Mouse (Mus musculus) CH12.LX (cell line): Measurements from ENCODE around the gene Cap1. TPM values are rescaled to one million over a fixed set of nuclear protein-coding genes. Genes with fewer than 3 reads are reported as not detected.

Experiments
- DNase-seq: peaks from one replicate; pipeline ENCODE4 v3.0.0-alpha.2; 2013; ENCODE audit errors: extremely low read depth
- H3K27ac ChIP-seq: 2 replicates; pipeline ENCODE4 v1.5.1; 2012; ENCODE audit warnings: low read depth, mild to moderate bottlenecking, control low read depth, moderate library complexity; ENCODE audit not compliant: insufficient read depth
- H3K27me3 ChIP-seq: replicated peaks from 2 replicates; pipeline ENCODE3; 2012; ENCODE audit warnings: inconsistent platforms
- H3K36me3 ChIP-seq, 2 experiments: replicated peaks in 1 of 2; 2 replicates each; pipeline versions ENCODE3 to v1.6.1; 2012; ENCODE audit warnings: inconsistent platforms in 1 of 2, low read length in 1 of 2, mild to moderate bottlenecking in 1 of 2, mixed read lengths in 1 of 2, moderate library complexity in 1 of 2; ENCODE audit not compliant: control insufficient read depth in 1 of 2, insufficient read depth in 1 of 2
- H3K4me1 ChIP-seq, 2 experiments: 2 replicates each; pipeline ENCODE4 v1.6.1; 2012; ENCODE audit warnings: inconsistent platforms in 1 of 2, moderate library complexity in 1 of 2; ENCODE audit not compliant: insufficient read depth in 2 of 2, control insufficient read depth in 1 of 2
- H3K4me2 ChIP-seq: 2 replicates; pipeline ENCODE4 v1.6.1; 2012; ENCODE audit warnings: low read depth, mild to moderate bottlenecking, control low read depth; ENCODE audit not compliant: poor library complexity, insufficient read depth, severe bottlenecking
- H3K4me3 ChIP-seq, 3 experiments: fragments of 150-350 bp in 1 of 3; sonication (generic) in 1 of 3; replicated peaks in 1 of 3; 2 replicates each; pipeline versions ENCODE3 to v1.5.1; 2011 to 2012; ENCODE audit warnings: low read depth in 2 of 3, low read length in 2 of 3, mild to moderate bottlenecking in 2 of 3, moderate library complexity in 2 of 3, control low read depth in 1 of 3, improper control_type of control experiment in 1 of 3, inconsistent platforms in 1 of 3, mixed read lengths in 1 of 3; ENCODE audit not compliant: poor library complexity in 1 of 3
- H3K79me2 ChIP-seq: replicated peaks from 2 replicates; pipeline ENCODE4 v1.6.1; 2012; ENCODE audit warnings: mild to moderate bottlenecking, moderate library complexity; ENCODE audit not compliant: control insufficient read depth, poor library complexity, insufficient read depth, severe bottlenecking; ENCODE audit errors: extremely low read depth
- H3K9ac ChIP-seq: 2 replicates; pipeline ENCODE4 v1.6.1; 2012; ENCODE audit warnings: low read depth, mild to moderate bottlenecking, control low read depth, moderate library complexity; ENCODE audit not compliant: insufficient read depth
- H3K9me3 ChIP-seq: replicated peaks from 2 replicates; pipeline ENCODE3; 2012; ENCODE audit warnings: low read length, inconsistent platforms, mixed read lengths
- BHLHE40 ChIP-seq: IDR thresholded peaks from 2 replicates; pipeline ENCODE4 v1.6.1; 2011; ENCODE audit warnings: mild to moderate bottlenecking, low read depth, low read length, improper control_type of control experiment
- CHD1 ChIP-seq: IDR thresholded peaks from 2 replicates; pipeline ENCODE4 v1.6.1; 2012; ENCODE audit warnings: low read depth, low read length, improper control_type of control experiment, inconsistent platforms
- CHD2 ChIP-seq: IDR thresholded peaks from 2 replicates; pipeline ENCODE4 v1.6.1; 2011; ENCODE audit warnings: low read length, improper control_type of control experiment
- CTCF ChIP-seq, 2 experiments: IDR thresholded peaks in 1 of 2; conservative IDR thresholded peaks in 1 of 2; 2 replicates each; pipeline ENCODE4 v1.5.1; 2011 to 2012; ENCODE audit warnings: low read depth in 2 of 2, low read length in 2 of 2, improper control_type of control experiment in 1 of 2, inconsistent platforms in 1 of 2, mild to moderate bottlenecking in 1 of 2, moderate library complexity in 1 of 2
- E2F4 ChIP-seq: IDR thresholded peaks from 2 replicates; pipeline ENCODE4 v1.6.1; 2011; ENCODE audit warnings: low read depth, low read length, improper control_type of control experiment; ENCODE audit not compliant: insufficient replicate concordance
- ELF1 ChIP-seq: IDR thresholded peaks from 2 replicates; pipeline ENCODE4 v1.6.1; 2014; ENCODE audit warnings: low read depth, mild to moderate bottlenecking, inconsistent platforms, low read length, improper control_type of control experiment
- EP300 ChIP-seq: IDR thresholded peaks from 2 replicates; pipeline ENCODE4 v1.6.1; 2011; ENCODE audit warnings: low read length, improper control_type of control experiment
- ETS1 ChIP-seq: conservative IDR thresholded peaks from 2 replicates; pipeline ENCODE4 v1.6.1; 2012; ENCODE audit warnings: low read depth, mild to moderate bottlenecking, inconsistent platforms, low read length, improper control_type of control experiment, moderate library complexity
- GABPA ChIP-seq: IDR thresholded peaks from 2 replicates; pipeline ENCODE4 v1.6.1; 2012; ENCODE audit warnings: low read depth, low read length, improper control_type of control experiment, inconsistent platforms; ENCODE audit not compliant: insufficient replicate concordance
- HCFC1 ChIP-seq: IDR thresholded peaks from 2 replicates; pipeline ENCODE4 v1.6.1; 2012; ENCODE audit warnings: low read depth, mild to moderate bottlenecking, inconsistent platforms, low read length, improper control_type of control experiment
- IRF4 ChIP-seq: IDR thresholded peaks from 2 replicates; pipeline ENCODE4 v1.6.1; 2014; ENCODE audit warnings: low read depth, mild to moderate bottlenecking, inconsistent platforms, low read length, improper control_type of control experiment
- JUN ChIP-seq: IDR thresholded peaks from 2 replicates; pipeline ENCODE4 v1.6.1; 2011; ENCODE audit warnings: low read depth, mild to moderate bottlenecking, low read length, improper control_type of control experiment, moderate library complexity; ENCODE audit not compliant: insufficient read depth
- JUND ChIP-seq: conservative IDR thresholded peaks from 2 replicates; pipeline ENCODE4 v1.6.1; 2011; ENCODE audit warnings: low read depth, low read length, improper control_type of control experiment
- KAT2A ChIP-seq: IDR thresholded peaks from 2 replicates; pipeline ENCODE4 v1.6.1; 2012; ENCODE audit warnings: low read length, improper control_type of control experiment, inconsistent platforms; ENCODE audit not compliant: insufficient replicate concordance
- MAFK ChIP-seq: IDR thresholded peaks from 2 replicates; pipeline ENCODE4 v1.6.1; 2011; ENCODE audit warnings: low read length, improper control_type of control experiment; ENCODE audit not compliant: insufficient replicate concordance
- MAX ChIP-seq: IDR thresholded peaks from 2 replicates; pipeline ENCODE4 v1.6.1; 2011; ENCODE audit warnings: low read length, improper control_type of control experiment
- MEF2A ChIP-seq: IDR thresholded peaks from 2 replicates; pipeline ENCODE4 v1.6.1; 2014; ENCODE audit warnings: low read depth, mild to moderate bottlenecking, inconsistent platforms, low read length, improper control_type of control experiment, borderline replicate concordance
- MXI1 ChIP-seq: IDR thresholded peaks from 2 replicates; pipeline ENCODE4 v1.6.1; 2011; ENCODE audit warnings: mild to moderate bottlenecking, low read depth, low read length, improper control_type of control experiment
- MYC ChIP-seq: IDR thresholded peaks from 2 replicates; pipeline ENCODE4 v1.6.1; 2011; ENCODE audit warnings: low read depth, mild to moderate bottlenecking, improper control_type of control experiment, low read length
- NELFE ChIP-seq: IDR thresholded peaks from 2 replicates; pipeline ENCODE4 v1.6.1; 2011; ENCODE audit warnings: low read depth, low read length, improper control_type of control experiment
- NRF1 ChIP-seq: IDR thresholded peaks from 2 replicates; pipeline ENCODE4 v1.6.1; 2014; ENCODE audit warnings: low read depth, mild to moderate bottlenecking, inconsistent platforms, low read length, improper control_type of control experiment, moderate library complexity
- POLR2A ChIP-seq: IDR thresholded peaks from 2 replicates; pipeline ENCODE4 v1.6.1; 2011; ENCODE audit warnings: low read depth, mild to moderate bottlenecking, improper control_type of control experiment, low read length
- POLR2AphosphoS2 ChIP-seq: IDR thresholded peaks from 2 replicates; pipeline ENCODE4 v1.6.1; 2011; ENCODE audit warnings: low read depth, low read length, improper control_type of control experiment
- RCOR1 ChIP-seq: conservative IDR thresholded peaks from 2 replicates; pipeline ENCODE4 v1.6.1; 2012; ENCODE audit warnings: low read depth, mild to moderate bottlenecking, inconsistent platforms, low read length, improper control_type of control experiment
- SIN3A ChIP-seq: IDR thresholded peaks from 2 replicates; pipeline ENCODE4 v1.6.1; 2012; ENCODE audit warnings: low read length, improper control_type of control experiment, inconsistent platforms
- TBP ChIP-seq: conservative IDR thresholded peaks from 2 replicates; pipeline ENCODE4 v1.6.1; 2011; ENCODE audit warnings: low read depth, low read length, improper control_type of control experiment
- TCF12 ChIP-seq: IDR thresholded peaks from 2 replicates; pipeline ENCODE4 v1.6.1; 2014; ENCODE audit warnings: low read depth, mild to moderate bottlenecking, inconsistent platforms, low read length, improper control_type of control experiment
- UBTF ChIP-seq: IDR thresholded peaks from 2 replicates; pipeline ENCODE4 v1.6.1; 2012; ENCODE audit warnings: low read depth, mild to moderate bottlenecking, inconsistent platforms, low read length, improper control_type of control experiment, moderate library complexity
- USF1 ChIP-seq: IDR thresholded peaks from 2 replicates; pipeline ENCODE4 v1.6.1; 2014; ENCODE audit warnings: low read depth, mild to moderate bottlenecking, inconsistent platforms, low read length, improper control_type of control experiment
- USF2 ChIP-seq: conservative IDR thresholded peaks from 2 replicates; pipeline ENCODE4 v1.6.1; 2011; ENCODE audit warnings: low read depth, low read length, improper control_type of control experiment
- ZC3H11A ChIP-seq: IDR thresholded peaks from 2 replicates; pipeline ENCODE4 v1.6.1; 2012; ENCODE audit warnings: low read depth, mild to moderate bottlenecking, inconsistent platforms, low read length, improper control_type of control experiment
- ZMIZ1 ChIP-seq: IDR thresholded peaks from 2 replicates; pipeline ENCODE4 v1.6.1; 2012; ENCODE audit warnings: low read depth, mild to moderate bottlenecking, inconsistent platforms, low read length, improper control_type of control experiment
- dilution Hi-C: fragments of 300-500 bp; cut with MboI; formaldehyde crosslinking; loops from 2 replicates; pipeline ENCODE4 v1.14.3; 2020; ENCODE audit warnings: low sequenced_read_pairs; ENCODE audit not compliant: extremely low pct_unique_long_range_greater_than_20kb, extremely low pct_ligation_motif_present
- in situ Hi-C: fragments of 300-500 bp; cut with MboI; formaldehyde crosslinking; loops from 3 replicates; pipeline ENCODE4 v1.14.3; 2019; ENCODE audit warnings: low sequenced_read_pairs, low pct_ligation_motif_present, low pct_unique_long_range_greater_than_20kb, mixed read lengths
- polyA plus RNA-seq: library from polyadenylated mRNA; unstranded; fragments of >175 nt; gene quantifications from 2 replicates; pipeline ENCODE4 v1.2.1, GENCODE M21; 2012; ENCODE audit warnings: low read depth; ENCODE audit not compliant: insufficient read length
- total RNA-seq, 2 experiments: library from RNA; depleted of rRNA; stranded (reverse); fragments of 300-350 nt in 1 of 2; fragments of >200 nt in 1 of 2; gene quantifications; 2 replicates each; pipeline ENCODE4 v1.2.3; 2012 to 2014

The Cap1 gene
- total and polyA plus RNA-seq, 3 experiments = 118 to 195 (median 159) TPM

DNA sequence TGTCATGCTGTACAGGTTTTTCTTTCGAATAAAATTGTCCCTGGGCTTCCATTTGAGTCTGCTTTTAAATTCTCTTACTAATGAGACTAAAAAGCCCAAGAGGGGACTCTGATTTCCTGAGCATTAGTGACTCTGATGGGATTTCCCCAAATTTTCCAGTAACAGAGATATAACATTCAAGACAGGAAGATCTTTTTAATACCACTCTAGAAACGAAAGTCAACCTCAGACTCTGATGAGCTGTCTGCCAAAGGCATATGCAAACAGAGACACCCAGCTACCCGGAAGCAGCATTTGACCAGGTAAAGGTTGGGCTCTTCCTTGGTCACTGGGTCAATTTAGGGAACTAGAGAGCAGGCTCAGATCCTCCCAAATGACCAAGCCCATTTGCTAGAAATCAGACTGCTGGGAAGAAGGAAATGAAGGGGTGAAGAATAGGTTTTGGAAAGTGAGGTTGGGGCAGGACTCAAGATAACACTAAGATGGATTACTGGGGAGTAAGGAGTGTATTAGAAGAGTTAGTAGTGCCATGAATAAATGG, 47.3 kb upstream of the Cap1 start (continued):
- TF ChIP-seq MAFK (peak; percentile 60; the same call in 1 of the 2 replicates), ELF1 (peak; percentile 97), E2F4 (no peak), BHLHE40 (peak; percentile 49; the same call in 1 of the 2 replicates), EP300 (peak; percentile 58; the same call in 1 of the 2 replicates), IRF4 (peak; percentile 82), USF1 (no peak), MAX (peak; percentile 51; the same call in 1 of the 2 replicates), CTCF (conservative IDR thresholded peaks at IDR 0.05 in 1 of 2, IDR thresholded peaks at IDR 0.05 in 1 of 2; ENCODE audit: low read depth in 2 of 2, low read length in 2 of 2) (no peak), UBTF (no peak), MXI1 (peak; percentile 74), SIN3A (peak; percentile 72), CHD2 (no peak), CHD1 (peak; percentile 91), MYC (peak; percentile 32; the same call in 1 of the 2 replicates)

- H3K9me3 ChIP-seq = no peaks in the 10 kb centered on the region
- H3K27ac ChIP-seq = peak overlapping the region; percentile 99
- TF ChIP-seq HCFC1 (peak; percentile 66), MYC (0 out of 2 replicates have a peak, but pooled peaks have one; percentile 31), ELF1 (peak; percentile 58; the same call in 1 of the 2 replicates), IRF4 (peak; percentile 92), JUN (peak; percentile 88), TBP (peak; percentile 79), NELFE (peak; percentile 75; the same call in 1 of the 2 replicates), CHD1 (peak; percentile 29), CHD2 (peak; percentile 91), USF2 (no peak), UBTF (no peak), JUND (peak; percentile 88), CTCF (conservative IDR thresholded peaks at IDR 0.05 in 1 of 2, IDR thresholded peaks at IDR 0.05 in 1 of 2; ENCODE audit: low read depth in 2 of 2, low read length in 2 of 2) (peak in 1 of 2 experiments; percentile 35; a peak in 1 of 4 replicates), ETS1 (peak; percentile 74), USF1 (no peak), POLR2A (peak; percentile 68), RCOR1 (peak; percentile 76; the same call in 1 of the 2 replicates), TCF12 (peak; percentile 97), MXI1 (no peak), GABPA (no peak), ZMIZ1 (no peak), SIN3A (peak; percentile 67), NRF1 (no peak), KAT2A (no peak), POLR2AphosphoS2 (peak; percentile 67; the same call in 1 of the 2 replicates), EP300 (peak; percentile 95), MAFK (0 out of 2 replicates have a peak, but pooled peaks have one; percentile 18), ZC3H11A (no peak), MAX (no peak; the same call in 1 of the 2 replicates), BHLHE40 (no peak), MEF2A (peak; percentile 65; the same call in 1 of the 2 replicates)
- H3K4me2 ChIP-seq = peak overlapping the region; percentile 95
- peaks cover 8 to 43% of the 10 kb centered on the region in 2 experiments for H3K4me1 ChIP-seq
- in situ Hi-C loops = no loop called here
- peaks cover 0 to 7% of the 10 kb centered on the region in 2 experiments for H3K36me3 ChIP-seq
- H3K79me2 ChIP-seq = no peaks in the 10 kb centered on the region; the same call in 1 of the 2 replicates
- no peaks in the 10 kb centered on the region for H3K27me3 ChIP-seq
- dilution Hi-C loops = no loop called here
- peak; percentile 87 for DNase-seq
- peak overlapping the region; percentile 57 to 61 (median 58) for H3K4me3 ChIP-seq
- peak overlapping the region; percentile 92 for H3K9ac ChIP-seq
These were observed 46.6 kb upstream of the Cap1 start for GRCm38 (mm10) chr4:122932239-122932978.
